Mouse (Mus musculus) G1E-ER4 (cell line): Measurements from ENCODE around the gene Egr2. TPM values are rescaled to one million over a fixed set of nuclear protein-coding genes. Genes with fewer than 3 reads are reported as not detected.

Source experiments
- GATA1 ChIP-seq: IDR thresholded peaks from one replicate; pipeline ENCODE4 v1.8.0; 2012; ENCODE audit warnings: low read length, inconsistent platforms
- polyA plus RNA-seq: library from polyadenylated mRNA; stranded (reverse); fragments of >175 nt; gene quantifications from 2 replicates; pipeline ENCODE4 v1.2.3, GENCODE M21; 2012

Gene Egr2
- polyA plus RNA-seq = 0.10 and 0.13 TPM in 2 replicates

GRCm38 (mm10) chr10:67535256-67535655 lies at the start of gene Egr2:
Egr2 (plus strand) TSS chr10:67535475.
- no peak for TF ChIP-seq GATA1

DNA sequence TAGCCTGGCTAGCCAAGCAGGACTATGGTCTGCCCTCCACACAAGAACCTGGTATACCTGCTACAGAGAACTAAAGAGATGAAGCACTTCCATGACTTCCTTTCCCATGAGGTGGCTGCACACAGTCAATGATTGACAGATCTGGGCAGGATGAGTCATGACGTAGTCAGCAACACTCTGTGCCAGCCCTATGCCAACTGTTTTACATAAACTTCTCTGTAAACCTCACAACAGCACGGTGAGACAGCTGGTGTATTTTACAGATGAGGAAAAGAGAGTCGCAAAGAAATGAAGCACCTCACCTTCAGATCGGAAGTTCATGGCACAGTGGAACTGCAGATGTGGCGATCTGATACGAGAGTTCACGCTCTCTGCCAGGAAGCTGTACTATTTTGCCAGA lies 47.8 kb upstream of the Egr2 start:
- TF ChIP-seq GATA1 = no peak

GRCm38 (mm10) chr10:67489836-67490235 lies 45.4 kb upstream of the Egr2 start:
- no peak for TF ChIP-seq GATA1

- TF ChIP-seq GATA1 = no peak
These were observed 44.6 kb upstream of the Egr2 start for GRCm38 (mm10) chr10:67490632-67491031.

GRCm38 (mm10) chr10:67492161-67492571 lies 43.1 kb upstream of the Egr2 start:
- no peak for TF ChIP-seq GATA1

- no peak for TF ChIP-seq GATA1
These were observed 41.7 kb upstream of the Egr2 start for GRCm38 (mm10) chr10:67493556-67493955.

GRCm38 (mm10) chr10:67497144-67497892 lies 38.0 kb upstream of the Egr2 start:
- no peak for TF ChIP-seq GATA1

DNA sequence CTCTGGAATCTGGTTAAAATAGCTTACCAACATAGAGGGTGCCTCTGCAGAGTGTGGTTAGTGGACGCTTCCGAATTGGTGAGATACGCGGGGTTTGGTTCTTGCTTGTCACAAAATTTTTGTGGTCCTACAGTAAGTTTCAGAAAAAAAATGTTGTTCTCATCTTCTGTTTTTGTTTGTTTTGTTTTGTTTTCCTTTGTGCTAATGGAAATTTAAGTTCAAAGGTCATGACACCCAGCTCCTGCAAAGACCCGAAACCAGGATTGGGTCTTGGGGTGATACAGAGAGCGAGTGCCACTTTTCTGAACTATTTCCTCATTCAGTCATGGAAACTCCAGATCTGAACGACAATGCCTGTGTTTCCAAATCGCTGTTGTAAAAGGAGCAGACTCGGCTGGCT lies 37.3 kb upstream of the Egr2 start:
- no peak for TF ChIP-seq GATA1

GRCm38 (mm10) chr10:67503320-67503995 lies 31.8 kb upstream of the Egr2 start:
- no peak for TF ChIP-seq GATA1

- TF ChIP-seq GATA1 = no peak
These were observed 31.2 kb upstream of the Egr2 start for GRCm38 (mm10) chr10:67504046-67504445.

DNA sequence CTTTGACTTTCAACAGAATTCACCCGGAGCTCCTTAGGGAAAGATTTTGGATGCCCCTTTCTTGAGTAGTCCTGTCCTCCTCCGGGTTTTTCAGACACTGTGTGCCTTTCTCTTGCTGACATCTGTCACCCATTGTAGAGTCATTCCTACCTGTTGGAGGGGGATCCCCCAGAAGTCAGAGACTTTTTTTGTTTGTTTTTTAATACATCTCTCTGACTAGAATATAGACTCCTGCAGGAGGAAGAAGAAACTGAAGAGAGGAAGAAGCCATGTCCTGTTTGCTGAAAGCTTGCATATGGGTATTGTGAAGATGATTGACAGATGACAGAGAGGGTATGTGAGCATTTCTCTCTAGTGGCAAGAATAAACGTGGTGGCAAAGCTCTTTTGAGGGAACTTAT lies 30.0 kb upstream of the Egr2 start:
- TF ChIP-seq GATA1 = no peak

GRCm38 (mm10) chr10:67512211-67512610 lies 23.1 kb upstream of the Egr2 start:
- no peak for TF ChIP-seq GATA1

DNA sequence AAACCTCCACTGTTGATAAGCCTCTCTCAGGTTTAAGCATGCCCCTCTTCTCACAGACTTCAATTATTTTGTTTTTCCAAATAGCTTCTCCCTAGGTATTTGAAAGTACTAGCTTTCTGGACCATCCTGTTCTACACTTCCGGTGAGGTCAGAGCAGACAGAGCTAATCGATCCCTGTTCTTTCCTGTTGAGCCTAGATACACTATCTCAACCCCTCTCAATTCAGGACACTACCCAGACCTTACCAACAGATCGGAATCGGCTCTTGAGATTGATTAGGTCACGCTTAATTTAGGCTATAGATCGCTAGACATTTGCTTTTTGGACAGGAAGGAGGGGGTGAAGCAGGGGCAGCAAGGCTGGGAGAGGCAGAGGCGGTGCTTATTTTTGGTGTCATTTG lies 22.4 kb upstream of the Egr2 start:
- TF ChIP-seq GATA1 = no peak

DNA sequence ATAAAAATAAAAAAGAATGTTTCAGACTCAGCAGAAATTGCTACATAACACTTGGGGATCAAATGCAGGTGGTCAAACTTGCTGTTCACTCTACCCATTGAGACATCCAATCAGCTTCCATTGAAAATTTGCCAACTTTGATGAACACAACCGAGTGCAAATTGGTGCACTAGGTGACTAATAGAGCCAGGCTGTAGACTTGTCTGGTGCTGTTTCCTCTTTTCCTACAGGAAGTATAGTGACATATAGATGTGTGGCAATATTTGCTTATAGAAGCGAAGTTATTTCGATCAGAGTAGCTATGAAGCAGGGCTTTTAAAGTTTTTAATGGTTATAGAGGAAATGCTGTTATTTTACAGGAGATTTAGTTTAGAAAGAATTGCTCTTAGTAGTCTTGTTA lies 16.5 kb upstream of the Egr2 start:
- TF ChIP-seq GATA1 = no peak

DNA sequence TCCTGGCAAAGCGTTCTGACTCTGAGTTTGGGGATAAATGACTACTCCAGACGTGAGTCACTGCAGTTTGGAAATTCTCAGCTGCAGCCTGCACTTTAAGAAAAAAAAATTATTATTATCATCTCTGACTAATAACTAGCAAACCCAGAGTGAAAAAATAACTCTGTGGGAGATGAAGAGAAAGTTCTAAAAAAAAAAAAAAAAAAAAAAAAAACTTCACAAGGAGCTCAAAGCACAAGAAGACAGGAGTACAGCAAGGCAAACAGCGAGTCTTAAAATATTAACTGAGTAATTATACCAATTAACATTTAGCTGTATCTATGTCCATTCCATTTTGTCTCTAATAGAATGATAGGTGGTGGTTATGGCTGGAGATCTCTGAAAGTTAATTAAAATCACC lies 11.1 kb upstream of the Egr2 start:
- no peak for TF ChIP-seq GATA1

GRCm38 (mm10) chr10:67524694-67525093 lies 10.6 kb upstream of the Egr2 start:
- TF ChIP-seq GATA1 = no peak

DNA sequence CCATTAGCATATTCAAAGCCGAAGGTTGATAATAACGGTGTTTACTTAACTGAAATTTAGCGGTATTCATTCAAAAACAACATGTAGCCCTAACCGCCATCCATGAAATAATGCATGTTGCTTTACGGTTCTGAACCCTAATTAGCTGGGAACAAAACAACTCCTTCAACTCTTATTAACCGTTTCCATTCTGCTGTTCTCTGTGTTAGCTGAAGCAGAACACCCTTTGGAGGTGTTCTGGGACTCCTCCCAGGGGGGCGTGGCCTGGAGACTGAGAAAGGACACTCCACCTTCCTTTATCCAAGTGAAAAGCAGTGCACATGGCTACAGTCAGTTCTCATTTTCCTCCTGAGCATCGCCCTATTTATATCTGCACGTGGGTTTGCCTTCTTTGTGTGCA lies 8.8 kb upstream of the Egr2 start:
- no peak for TF ChIP-seq GATA1
